Mouse (Mus musculus) olfactory bulb, adult 2 months (tissue): ENCODE measurements around the gene Lig1.

Experiments used
- CTCF ChIP-seq: fragments of 200-500 bp; IDR thresholded peaks from 2 replicates; pipeline ENCODE4 v1.5.1; 2012; ENCODE audit warnings: low read depth, mild to moderate bottlenecking, low read length, moderate library complexity; ENCODE audit not compliant: insufficient read depth
- POLR2A ChIP-seq: fragments of 200-500 bp; IDR thresholded peaks from 2 replicates; pipeline ENCODE4 v1.6.1; 2012; ENCODE audit warnings: mild to moderate bottlenecking, low read depth, low read length, moderate library complexity; ENCODE audit not compliant: insufficient read depth

GRCm38 (mm10) chr7:13269394-13269793 is 7.7 kb upstream of the Lig1 start:
- TF ChIP-seq CTCF (no peak), POLR2A (no peak)
